Mouse (Mus musculus) spleen, postnatal 10 days (tissue): ENCODE results near the gene 2810004N23Rik.

Source experiments
- DNase-seq, 2 experiments: peaks; one replicate each; pipeline ENCODE4 v3.0.0; 2021 to 2022; ENCODE audit warnings: low spot score in 2 of 2

The 2810004N23Rik gene

DNA sequence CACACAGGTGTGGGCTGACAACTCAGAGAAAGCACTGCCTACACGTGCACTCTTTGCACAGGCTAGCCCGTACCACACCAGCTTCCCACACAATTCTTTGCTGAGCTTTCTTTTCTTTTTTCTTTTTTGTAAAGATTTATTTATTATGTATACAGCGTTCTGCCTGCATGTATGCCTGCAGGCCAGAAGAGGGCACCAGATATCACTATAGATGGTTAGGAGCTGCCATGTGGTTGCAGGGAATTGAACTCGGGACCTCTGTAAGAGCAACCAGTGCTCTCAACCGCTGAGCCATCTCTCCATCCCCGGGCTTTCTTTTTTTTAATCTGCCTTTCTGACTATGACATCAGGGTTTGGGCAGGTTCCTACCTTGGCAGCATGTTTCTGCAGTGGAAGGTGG, 39.4 kb downstream of the 2810004N23Rik start:
- DNase-seq, result no peak

DNA sequence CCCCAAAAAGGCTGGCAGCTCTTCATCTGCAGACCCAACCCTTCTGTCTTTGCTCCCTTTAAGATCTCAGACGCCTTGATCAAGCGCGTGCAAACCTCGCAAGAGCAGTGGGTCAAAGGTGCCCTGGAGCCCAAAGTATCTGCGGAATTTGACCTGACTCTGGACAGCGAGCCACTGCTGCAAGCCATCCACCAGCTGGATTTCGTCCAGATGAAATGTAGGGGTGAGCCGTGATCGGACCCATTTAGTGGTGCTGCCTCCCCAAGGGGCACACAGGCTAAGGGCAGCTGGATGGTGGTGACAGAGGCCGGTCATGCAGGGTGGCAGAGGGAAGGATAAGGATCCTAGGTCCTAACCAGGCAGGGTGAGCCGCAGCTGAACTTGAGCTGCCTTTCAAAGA, 42.8 kb downstream of the 2810004N23Rik start:
- no peak for DNase-seq

DNA sequence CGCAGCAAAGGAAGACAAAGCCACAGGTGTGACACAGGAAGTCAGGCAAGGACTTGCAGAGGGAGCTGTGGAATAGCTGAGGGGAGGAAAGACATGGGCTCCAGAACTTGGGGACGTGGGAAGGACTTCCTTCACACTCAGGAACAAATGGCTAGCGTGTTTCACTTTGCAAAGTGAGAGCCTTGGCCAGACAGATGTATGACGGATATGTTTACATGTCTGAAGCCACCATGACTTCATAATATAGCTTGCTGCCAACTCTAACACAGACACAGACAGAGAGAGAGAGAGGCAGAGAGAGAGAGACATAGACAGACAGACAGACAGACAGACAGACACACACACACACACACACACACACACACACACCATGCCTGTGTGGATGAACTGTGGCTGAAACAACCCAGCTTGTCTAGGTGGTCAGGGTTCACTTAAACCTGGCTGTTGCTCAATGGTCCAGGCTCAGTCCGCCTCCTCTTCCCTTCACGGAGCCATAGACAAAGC, 43.3 kb downstream of the 2810004N23Rik start:
- no peak for DNase-seq

GRCm38 (mm10) chr8:124817361-124817760, 45.6 kb downstream of the 2810004N23Rik start:
- DNase-seq, result no peak

DNA sequence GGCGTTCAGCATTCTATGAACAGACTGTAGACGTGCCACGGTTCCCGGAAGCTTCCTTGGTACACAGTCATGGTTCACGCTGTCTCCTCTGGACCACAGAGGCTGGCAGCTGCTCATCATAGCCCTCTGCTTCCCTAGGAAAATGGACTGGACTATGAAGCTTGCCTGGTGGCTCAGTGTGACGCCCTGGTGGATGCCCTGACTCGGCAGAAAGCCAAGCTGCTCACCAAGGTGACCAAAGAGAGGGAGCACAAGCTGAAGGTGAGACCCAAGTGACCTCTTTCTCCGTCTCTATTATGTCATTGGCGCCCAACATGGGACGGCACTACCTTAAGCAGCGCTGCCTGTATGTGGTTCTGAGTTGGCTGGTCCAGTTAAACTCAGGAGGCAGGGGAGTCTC, 46.1 kb downstream of the 2810004N23Rik start:
- DNase-seq, result no peak

GRCm38 (mm10) chr8:124815870-124816269, 47.0 kb downstream of the 2810004N23Rik start:
- DNase-seq, result no peak

GRCm38 (mm10) chr8:124813326-124813725, 49.6 kb downstream of the 2810004N23Rik start:
- no peak for DNase-seq

GRCm38 (mm10) chr8:124810689-124811394, 52.1 kb downstream of the 2810004N23Rik start:
- DNase-seq, result no peak

- peak in 1 of 2 experiments; percentile 41 for DNase-seq
Measured at GRCm38 (mm10) chr8:124810056-124810610, 52.8 kb downstream of the 2810004N23Rik start.

DNA sequence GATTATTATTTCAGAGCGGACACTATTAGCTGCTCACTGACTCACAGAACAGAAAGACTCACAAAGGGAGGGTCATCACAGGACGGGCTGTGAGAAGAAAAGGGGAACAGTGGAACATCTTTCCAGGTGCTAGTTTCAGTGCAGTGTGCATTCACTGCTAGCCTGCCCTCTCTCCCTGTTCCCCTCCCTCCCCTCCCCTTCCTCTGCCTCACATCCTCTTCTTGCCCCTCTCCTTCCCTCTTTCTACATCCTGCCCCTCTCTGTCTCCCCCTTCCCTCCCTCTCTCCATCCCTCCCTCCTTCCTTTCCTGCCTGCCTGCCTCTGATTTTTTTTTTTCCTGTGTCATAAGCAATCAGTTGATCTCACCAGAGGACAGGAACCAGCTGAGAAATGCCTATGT, 53.5 kb downstream of the 2810004N23Rik start:
- no peak for DNase-seq

GRCm38 (mm10) chr8:124805990-124806389, 56.9 kb downstream of the 2810004N23Rik start:
- DNase-seq, result no peak

DNA sequence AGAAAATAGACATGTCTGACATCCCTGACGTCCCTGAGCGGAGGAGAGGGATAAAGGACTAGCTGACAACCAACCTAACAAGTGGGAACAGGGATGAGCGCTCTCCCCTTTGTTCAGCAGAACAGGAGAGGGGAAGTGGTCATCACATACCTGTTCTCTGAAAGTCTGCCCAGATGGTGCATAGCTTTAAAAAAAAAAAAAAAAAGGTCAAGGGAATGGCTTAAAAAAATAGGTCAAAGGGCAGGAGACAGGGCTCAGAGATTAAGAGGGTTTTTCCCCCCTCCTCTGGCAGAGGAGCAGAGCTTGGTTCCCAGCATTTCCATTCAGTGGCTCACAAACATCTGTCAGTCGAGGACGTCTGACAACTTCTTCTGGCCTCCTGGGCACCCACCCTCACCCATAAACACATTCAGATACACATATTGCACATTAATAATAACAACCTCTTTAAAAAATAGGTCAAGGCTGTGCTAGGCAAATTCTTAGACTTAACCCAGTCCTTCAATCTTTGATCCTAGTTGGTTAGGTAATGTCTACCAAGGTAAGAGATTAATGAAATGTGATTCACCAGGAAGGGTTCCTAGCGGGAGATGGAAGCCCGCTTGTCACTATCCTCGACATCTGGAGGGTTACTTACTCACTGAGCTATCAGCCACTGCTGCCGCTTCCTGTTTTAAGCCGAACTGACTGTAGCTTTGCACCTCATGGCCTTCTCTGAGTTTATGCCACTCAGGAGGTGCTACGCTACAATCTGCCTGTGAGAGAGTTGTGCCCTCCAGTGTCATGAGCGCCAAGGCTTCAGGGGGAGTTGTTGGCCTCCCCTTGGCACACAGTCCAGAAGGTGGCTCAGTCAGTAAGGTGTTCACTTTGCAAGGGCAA, 58.9 kb downstream of the 2810004N23Rik start:
- no peak for DNase-seq

DNA sequence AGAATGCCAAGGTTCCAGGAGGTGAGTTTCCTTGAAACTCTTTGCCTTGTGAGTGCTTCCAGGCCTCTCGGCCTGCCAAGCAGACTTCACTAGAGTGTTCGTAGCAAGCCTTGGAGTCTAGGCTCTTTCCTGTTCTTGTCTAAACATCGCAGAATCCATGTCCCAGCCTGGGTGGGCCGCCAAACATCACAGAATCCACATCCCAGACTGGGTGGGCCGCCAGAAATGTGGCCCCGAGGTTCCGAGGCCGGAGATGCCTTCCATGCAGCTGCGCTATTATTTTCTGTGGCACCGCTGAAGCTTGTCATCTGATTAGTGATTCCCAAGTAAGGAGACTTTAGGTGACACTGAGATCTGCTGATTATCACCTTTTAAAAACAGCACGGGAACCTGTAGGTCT, 62.4 kb downstream of the 2810004N23Rik start:
- no peak for DNase-seq

DNA sequence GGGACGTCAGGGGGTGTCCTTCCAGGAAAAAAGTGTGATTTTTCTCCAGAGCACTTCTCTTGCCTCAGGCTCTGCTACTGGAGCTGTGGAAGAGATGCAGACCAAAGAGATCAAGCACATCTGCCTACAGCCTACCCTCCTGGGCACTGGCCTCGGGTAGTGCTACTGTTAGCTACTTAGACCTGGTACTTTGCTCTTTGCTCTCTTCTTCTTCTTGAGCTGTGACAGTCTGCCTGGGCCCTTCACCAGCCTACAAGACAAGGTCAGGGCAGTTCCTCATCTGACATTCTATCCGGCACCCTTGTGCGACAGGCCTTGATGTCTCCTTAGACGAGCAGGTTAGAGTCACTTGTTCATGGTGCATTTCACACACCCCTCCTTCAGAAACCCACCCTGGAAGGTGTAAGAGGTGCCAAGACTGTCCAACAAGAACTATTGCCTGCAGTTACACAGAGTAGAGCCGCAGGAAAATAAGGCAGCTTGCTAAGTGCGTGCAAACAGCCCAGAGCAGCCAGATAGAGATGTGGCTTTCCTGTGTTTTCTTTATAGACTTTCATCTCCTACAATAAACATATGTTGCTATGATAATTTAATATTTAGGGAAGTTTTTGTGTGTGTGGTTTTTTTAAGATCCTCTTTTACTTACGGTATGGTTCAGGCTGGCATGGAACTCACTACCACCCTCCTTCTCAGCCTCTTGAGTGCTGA, 67.0 kb downstream of the 2810004N23Rik start:
- no peak for DNase-seq

DNA sequence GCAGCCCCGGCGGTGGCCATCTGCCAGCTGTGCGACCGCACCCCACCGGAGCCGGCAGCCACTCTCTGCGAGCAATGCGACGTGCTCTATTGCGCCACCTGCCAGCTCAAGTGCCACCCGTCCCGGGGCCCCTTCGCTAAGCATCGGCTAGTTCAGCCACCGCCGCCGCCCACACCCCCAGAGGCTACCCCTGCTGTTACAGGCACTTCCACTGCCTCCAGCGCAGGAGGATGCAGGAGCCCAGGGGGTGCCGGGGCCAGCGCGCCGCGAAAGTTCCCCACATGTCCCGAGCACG, 68.5 kb downstream of the 2810004N23Rik start:
- DNase-seq, result peak; percentile 28 to 66

DNA sequence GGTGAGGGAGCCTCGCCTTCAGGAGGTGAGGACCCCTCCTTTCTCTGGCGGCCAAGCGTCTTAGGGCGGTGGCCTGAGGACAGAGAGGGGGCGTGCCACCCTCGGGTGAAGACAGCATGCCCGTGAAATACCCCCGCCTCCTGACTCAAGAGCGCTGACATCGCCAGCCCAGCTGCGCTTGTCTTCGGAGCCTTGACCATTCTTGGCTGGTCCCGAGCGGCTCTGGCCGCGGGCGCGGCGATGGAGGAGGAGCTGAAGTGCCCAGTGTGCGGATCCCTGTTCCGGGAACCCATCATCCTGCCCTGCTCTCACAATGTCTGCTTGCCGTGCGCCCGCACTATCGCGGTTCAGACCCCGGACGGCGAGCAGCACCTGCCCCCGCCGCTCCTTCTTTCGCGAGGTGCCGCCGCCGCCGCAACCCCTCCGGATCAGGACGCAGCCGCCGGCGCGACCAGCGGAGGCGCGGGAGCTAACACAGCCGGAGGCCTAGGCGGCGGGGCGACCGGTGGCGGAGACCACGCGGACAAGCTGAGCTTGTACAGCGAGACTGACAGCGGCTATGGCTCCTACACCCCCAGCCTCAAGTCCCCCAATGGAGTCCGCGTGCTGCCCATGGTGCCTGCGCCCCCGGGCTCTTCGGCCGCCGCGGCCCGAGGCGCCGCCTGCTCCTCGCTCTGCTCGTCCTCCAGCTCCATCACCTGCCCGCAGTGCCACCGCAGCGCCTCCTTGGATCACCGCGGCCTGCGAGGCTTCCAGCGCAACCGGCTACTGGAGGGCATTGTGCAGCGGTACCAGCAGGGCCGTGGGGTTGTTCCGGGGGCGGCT, 69.0 kb downstream of the 2810004N23Rik start:
- DNase-seq, result no peak

- DNase-seq, result peak; percentile 68 to 88
Measured at GRCm38 (mm10) chr8:124793172-124793651, 69.7 kb downstream of the 2810004N23Rik start.

DNA sequence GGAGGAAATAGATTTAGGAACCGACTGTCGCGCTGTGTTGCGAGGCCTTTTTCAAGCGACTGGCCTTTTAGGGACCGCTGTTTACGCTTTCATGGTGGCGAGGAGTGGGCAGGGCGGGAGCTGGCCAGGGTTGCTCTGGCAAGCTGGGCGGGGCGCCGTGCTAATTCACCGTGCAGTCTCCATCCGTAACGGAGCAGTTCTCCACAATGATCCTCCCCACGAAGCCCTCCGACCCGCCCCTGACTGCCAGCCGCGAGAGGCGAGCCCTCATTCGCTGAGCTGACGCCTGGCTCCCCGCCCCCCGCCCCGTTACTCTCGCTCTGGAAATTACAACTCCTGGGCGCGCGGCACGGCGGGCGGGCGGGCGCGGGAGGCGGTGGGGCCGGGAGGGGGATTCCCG, 70.2 kb downstream of the 2810004N23Rik start, which contains the start of gene Trim67:
Gene Trim67 (plus strand): TSS at position 385 of the 400 bp plus-strand sequence.
- DNase-seq, result peak in 1 of 2 experiments; percentile 20

DNA sequence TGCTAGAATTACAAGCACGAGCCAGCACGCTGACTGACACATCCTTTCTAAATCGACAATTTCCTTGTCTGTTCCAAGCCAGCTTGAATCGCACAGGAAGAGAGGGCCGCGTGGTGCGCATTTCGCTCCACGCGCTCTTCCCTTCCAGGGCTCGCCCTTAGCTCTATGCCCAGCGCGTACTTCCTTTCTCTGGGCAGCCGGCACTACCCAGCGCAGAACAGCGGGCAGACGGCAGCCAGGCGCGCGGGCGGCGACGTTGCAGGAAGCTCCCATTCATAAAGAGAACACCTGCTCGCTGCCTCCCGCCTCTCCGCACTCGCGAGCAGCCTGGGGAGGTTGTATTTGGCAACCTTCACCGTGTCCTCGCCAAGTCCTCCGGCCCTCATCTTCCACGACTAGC, 70.7 kb downstream of the 2810004N23Rik start:
- no peak for DNase-seq

GRCm38 (mm10) chr8:124791751-124792150, 71.2 kb downstream of the 2810004N23Rik start:
- no peak for DNase-seq

DNA sequence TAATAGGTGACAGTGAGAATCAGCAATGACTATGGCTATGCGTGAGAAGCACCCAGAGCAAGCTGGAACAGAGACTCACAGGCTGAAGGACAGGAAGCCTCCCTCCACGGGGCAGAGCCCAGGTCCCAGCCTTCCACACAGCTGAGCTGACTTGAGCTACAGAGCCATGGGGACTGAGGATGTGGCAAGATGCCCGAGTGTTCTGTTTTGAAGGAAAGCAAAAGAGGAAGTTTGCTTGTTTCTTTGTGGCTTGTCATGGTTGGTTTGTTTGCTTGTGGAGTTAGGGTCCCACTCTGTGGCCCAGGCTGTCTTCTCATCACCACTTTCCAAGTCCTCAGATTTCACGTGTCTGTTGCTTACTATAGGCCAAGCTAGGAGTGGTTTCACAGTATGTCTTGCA, 72.2 kb downstream of the 2810004N23Rik start:
- DNase-seq, result no peak
